Mouse (Mus musculus) heart, embryonic 16.5 days (tissue): ENCODE data around the gene Ighmbp2. TPM values are rescaled to one million over a fixed set of nuclear protein-coding genes. Genes with fewer than 3 reads are reported as not detected.

Experiments used
- ATAC-seq: fragments of 200-750 bp; cut with Nextera tagmentation; replicated peaks from 2 replicates; pipeline ENCODE4 v1.8.0; 2017; ENCODE audit warnings: moderate number of reproducible peaks; ENCODE audit not compliant: insufficient read depth, low FRiP score; ENCODE audit errors: extremely low read depth
- H3K27ac ChIP-seq: fragments of 300-500 bp; sonication (generic); 2 replicates; pipeline ENCODE4 v1.5.1; 2014; ENCODE audit warnings: mild to moderate bottlenecking, low read length, control low read depth, moderate library complexity
- H3K27me3 ChIP-seq: fragments of 300-500 bp; sonication (generic); 2 replicates; pipeline ENCODE4 v1.6.1; 2014; ENCODE audit warnings: low read length, mixed read lengths; ENCODE audit not compliant: control insufficient read depth, insufficient read depth
- H3K36me3 ChIP-seq: fragments of 300-500 bp; sonication (generic); 2 replicates; pipeline ENCODE4 v1.6.1; 2014; ENCODE audit not compliant: control insufficient read depth, insufficient read depth
- H3K4me1 ChIP-seq: fragments of 300-500 bp; sonication (generic); 2 replicates; pipeline ENCODE4 v1.6.1; 2014; ENCODE audit warnings: low read length, mixed read lengths; ENCODE audit not compliant: control insufficient read depth, insufficient read depth
- H3K4me2 ChIP-seq: fragments of 300-500 bp; sonication (generic); 2 replicates; pipeline ENCODE4 v1.6.1; 2014; ENCODE audit warnings: low read depth, mild to moderate bottlenecking, control low read depth, low read length
- H3K4me3 ChIP-seq: fragments of 300-500 bp; sonication (generic); 2 replicates; pipeline ENCODE4 v1.5.1; 2014; ENCODE audit warnings: mild to moderate bottlenecking, control low read depth, low read length
- H3K9ac ChIP-seq: fragments of 300-500 bp; sonication (generic); 2 replicates; pipeline ENCODE4 v1.6.1; 2014; ENCODE audit warnings: low read length, control low read depth
- H3K9me3 ChIP-seq: fragments of 300-500 bp; sonication (generic); replicated peaks from 2 replicates; pipeline ENCODE4 v1.6.1; 2016; ENCODE audit warnings: low read length; ENCODE audit not compliant: control insufficient read depth
- WGBS: fragments of 180-500 bp; shearing (Covaris S2); extraction: QIAGEN DNeasy Blood & Tissue Kit; methylation state at CpG from one replicate; pipeline ENCODE4 v1.1.7; 2014; 5-methylcytosine and 5-hydroxymethylcytosine counted together
- polyA plus RNA-seq: library from polyadenylated mRNA; unstranded; fragments of >200 nt; fragmentation: Nextera tagmentation; extraction: Ambion mirVana; gene quantifications from 2 replicates; pipeline ENCODE4 v1.2.1, GENCODE M21; 2015

Gene Ighmbp2
- polyA plus RNA-seq, 1 experiment from 2014 or later, result 6.2 TPM

DNA sequence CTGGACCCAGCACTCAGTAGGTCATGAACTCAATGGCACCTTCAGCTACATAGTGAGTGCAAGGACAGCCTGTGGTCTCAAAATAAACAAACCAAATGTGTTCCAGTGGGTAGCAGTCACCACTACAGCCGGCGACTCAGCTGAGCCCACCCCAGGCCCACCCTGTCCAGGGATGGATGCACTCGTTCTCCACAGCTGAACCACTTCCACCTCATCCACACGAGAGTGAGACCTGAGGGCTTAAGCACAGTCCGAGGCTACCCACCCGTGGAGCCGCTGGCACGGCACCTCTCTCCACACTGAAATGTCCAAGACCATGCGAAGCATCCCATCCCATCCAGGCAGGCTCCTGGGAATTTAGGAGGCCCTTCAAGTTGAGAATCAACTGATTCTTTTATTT, 13.5 kb downstream of the Ighmbp2 start:
- WGBS, result 84% methylated on average over 9 of the region's 9 CpGs
- H3K9ac ChIP-seq, result no peak overlapping the region
- H3K27me3 ChIP-seq, result no peaks in the 10 kb centered on the region
- no peak overlapping the region for H3K4me3 ChIP-seq
- H3K4me2 ChIP-seq, result no peak overlapping the region
- ATAC-seq, result no peak
- no peaks in the 10 kb centered on the region for H3K9me3 ChIP-seq
- peaks cover 35% of the 10 kb centered on the region for H3K36me3 ChIP-seq
- no peaks in the 10 kb centered on the region for H3K4me1 ChIP-seq
- H3K27ac ChIP-seq, result no peak overlapping the region

DNA sequence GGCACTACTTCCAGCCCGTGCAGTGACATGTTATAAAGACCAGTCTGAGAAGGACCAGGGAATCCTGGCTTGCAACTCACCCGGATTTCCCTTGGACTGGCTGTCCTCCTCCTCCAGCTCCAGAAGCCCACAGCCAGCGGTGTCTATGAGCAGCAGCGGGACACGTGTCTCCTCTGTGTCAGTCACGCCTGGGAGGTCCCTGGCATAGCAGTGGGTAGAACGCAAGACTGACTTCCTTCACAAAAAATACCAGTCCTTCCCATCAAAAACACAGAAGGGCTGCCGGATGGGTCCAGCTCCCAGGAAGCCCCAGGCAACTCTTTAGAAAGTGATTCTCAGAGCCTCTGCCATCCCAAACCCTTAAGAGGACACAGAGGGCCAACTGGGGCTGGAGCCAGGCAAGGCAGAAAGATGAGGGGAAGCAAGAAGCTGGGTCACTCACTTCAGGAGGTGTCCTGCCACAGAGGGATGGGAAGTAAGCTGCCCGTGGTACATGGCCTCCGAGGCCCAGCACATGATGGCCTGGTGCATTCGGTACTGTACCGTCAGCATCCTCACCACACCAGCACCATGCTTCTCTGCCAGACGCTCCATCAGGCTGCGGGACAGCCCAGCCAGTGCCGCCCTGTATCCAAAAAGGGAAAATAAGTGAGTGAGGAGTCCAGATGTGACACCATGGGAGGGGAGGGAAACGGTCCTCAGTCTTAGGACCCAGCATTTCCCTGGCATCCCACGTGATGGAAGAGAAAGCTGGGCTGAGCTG, 14.4 kb downstream of the Ighmbp2 start:
- 91% methylated on average over 17 of the region's 17 CpGs for WGBS
- peaks cover 33% of the 10 kb centered on the region for H3K36me3 ChIP-seq

DNA sequence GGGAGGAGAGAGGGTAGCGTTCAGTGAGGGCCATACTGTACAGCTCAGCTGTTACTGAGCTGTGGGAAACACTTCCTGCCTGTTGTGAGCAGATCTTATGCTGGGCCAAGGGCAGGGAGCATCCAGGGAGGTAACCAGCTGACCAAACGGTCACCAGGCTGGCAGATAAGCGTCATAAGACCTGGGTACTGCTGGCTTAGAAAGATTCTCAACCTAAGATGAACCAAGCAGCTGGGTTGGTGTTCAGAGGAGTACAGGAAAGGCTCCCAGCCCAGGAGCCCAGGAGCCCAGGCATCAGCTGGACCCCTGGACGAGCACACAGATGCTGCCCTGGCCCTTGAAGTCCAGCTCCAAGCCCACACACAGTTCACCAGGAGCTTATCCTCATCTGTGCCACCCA, 15.5 kb downstream of the Ighmbp2 start:
- Histone ChIP-seq H3K36me3 (peaks cover 29% of the 10 kb centered on the region), H3K27ac (no peak overlapping the region), H3K4me2 (no peak overlapping the region), H3K4me1 (no peaks in the 10 kb centered on the region), H3K4me3 (no peak overlapping the region), H3K27me3 (no peaks in the 10 kb centered on the region), H3K9me3 (no peaks in the 10 kb centered on the region), H3K9ac (no peak overlapping the region)
- ATAC-seq, result no peak
- 96% methylated on average over 4 of the region's 4 CpGs for WGBS

More for the DNA sequence above, 14.4 kb downstream of the Ighmbp2 start:
- H3K9ac ChIP-seq, result no peak overlapping the region
- ATAC-seq, result no peak
- H3K27ac ChIP-seq, result no peak overlapping the region
- H3K4me1 ChIP-seq, result no peaks in the 10 kb centered on the region
- no peaks in the 10 kb centered on the region for H3K9me3 ChIP-seq
- H3K4me2 ChIP-seq, result no peak overlapping the region
- no peaks in the 10 kb centered on the region for H3K27me3 ChIP-seq
- no peak overlapping the region for H3K4me3 ChIP-seq

DNA sequence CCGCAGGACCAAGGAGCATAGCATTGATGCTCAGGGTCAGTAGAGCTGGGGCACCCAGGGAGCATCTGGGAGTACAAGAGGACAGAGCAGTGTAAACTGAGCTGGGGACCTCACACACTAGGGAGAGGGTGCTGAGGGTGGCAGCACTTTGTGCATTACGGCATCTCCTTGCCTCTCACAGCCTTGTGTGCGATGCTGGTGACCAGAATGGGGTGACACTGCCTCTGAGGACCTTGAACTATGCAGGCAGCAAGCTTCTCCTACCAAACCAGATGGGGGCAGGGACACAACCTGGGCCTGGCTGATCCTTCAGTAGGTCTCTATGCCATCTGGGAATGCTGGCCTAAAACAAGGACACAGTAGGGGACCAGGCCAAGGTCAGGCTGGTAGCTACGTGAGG, 16.1 kb downstream of the Ighmbp2 start:
- H3K9me3 ChIP-seq, result no peaks in the 10 kb centered on the region
- peaks cover 30% of the 10 kb centered on the region for H3K36me3 ChIP-seq
- H3K4me1 ChIP-seq, result no peaks in the 10 kb centered on the region
- 92% methylated on average over 4 of the region's 4 CpGs for WGBS
- ATAC-seq, result no peak
- no peak overlapping the region for H3K4me3 ChIP-seq
- H3K9ac ChIP-seq, result no peak overlapping the region
- H3K27me3 ChIP-seq, result no peaks in the 10 kb centered on the region
- H3K4me2 ChIP-seq, result no peak overlapping the region
- H3K27ac ChIP-seq, result no peak overlapping the region

DNA sequence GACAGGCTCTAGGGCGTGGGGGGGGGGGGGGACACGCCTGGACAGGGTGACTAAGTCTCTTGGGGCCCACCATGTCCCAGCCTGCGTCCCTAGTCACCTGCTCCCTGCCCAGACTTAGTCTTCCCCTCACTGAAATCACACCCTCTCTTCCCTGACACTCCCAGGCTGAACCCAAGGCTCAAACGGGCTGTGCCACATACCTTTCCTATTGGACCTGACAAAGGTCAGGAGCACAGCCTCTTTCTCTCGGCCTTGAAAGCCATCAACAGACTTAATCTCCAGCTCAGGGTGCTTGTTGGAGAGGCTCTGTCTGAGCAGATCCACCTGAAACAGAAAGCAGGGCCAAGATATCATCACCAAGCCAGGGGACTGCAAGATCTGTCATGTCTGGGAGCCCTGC, 16.7 kb downstream of the Ighmbp2 start:
- H3K27me3 ChIP-seq, result no peaks in the 10 kb centered on the region
- ATAC-seq, result no peak
- no peak overlapping the region for H3K4me3 ChIP-seq
- WGBS, result 79% methylated on average over 5 of the region's 5 CpGs
- no peak overlapping the region for H3K9ac ChIP-seq
- H3K4me1 ChIP-seq, result no peaks in the 10 kb centered on the region
- H3K27ac ChIP-seq, result no peak overlapping the region
- peaks cover 35% of the 10 kb centered on the region for H3K36me3 ChIP-seq
- no peak overlapping the region for H3K4me2 ChIP-seq
- no peaks in the 10 kb centered on the region for H3K9me3 ChIP-seq

DNA sequence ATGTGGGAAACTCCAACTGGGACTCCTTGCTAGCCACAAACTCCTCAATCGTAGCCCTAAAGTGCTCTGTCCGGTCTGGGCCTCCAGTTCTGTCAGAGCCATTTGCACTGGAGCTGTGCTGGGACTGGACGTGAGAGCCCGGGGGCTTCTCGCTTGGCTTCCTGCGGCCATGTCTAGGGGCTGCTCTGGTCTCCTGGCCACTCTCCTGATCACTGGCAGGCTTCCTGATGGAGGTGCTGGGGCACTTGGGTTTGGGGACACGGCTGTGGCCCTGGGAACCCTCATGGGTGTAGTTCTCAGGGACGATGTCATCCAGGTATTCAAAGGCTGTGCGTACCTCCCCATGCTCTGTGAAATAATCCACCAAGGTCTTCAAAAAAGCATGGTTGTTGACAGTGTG, 17.6 kb downstream of the Ighmbp2 start:
- 93% methylated on average over 9 of the region's 9 CpGs for WGBS
- H3K27me3 ChIP-seq, result no peaks in the 10 kb centered on the region
- no peaks in the 10 kb centered on the region for H3K4me1 ChIP-seq
- no peaks in the 10 kb centered on the region for H3K9me3 ChIP-seq
- H3K27ac ChIP-seq, result no peak overlapping the region
- H3K4me2 ChIP-seq, result no peak overlapping the region
- no peak overlapping the region for H3K4me3 ChIP-seq
- ATAC-seq, result no peak
- H3K36me3 ChIP-seq, result peaks cover 40% of the 10 kb centered on the region
- no peak overlapping the region for H3K9ac ChIP-seq

DNA sequence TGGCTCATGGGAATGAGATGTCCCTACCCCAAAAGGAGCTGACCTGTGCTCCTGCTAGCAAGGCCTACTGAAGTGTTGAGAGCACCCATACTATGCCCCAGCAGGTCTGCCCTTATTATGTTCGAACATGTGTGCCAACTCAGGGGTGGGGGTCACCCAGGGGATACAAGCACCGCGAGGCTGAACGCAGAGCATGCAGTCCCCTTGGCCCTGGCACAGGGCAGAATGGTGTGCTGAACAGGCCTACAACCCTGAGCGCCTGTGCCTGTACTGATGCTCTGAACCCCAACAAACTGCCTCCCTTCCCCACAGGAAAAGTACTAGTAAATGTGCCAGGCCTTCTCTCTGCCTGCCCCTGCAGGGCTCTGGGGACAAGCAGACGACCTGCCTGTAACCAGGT, 18.5 kb downstream of the Ighmbp2 start:
- Histone ChIP-seq H3K36me3 (peaks cover 42% of the 10 kb centered on the region), H3K27ac (no peak overlapping the region), H3K9me3 (no peaks in the 10 kb centered on the region), H3K4me3 (no peak overlapping the region), H3K4me1 (no peaks in the 10 kb centered on the region), H3K4me2 (no peak overlapping the region), H3K9ac (no peak overlapping the region), H3K27me3 (no peaks in the 10 kb centered on the region)
- ATAC-seq, result no peak
- WGBS, result 89% methylated on average over 6 of the region's 6 CpGs

DNA sequence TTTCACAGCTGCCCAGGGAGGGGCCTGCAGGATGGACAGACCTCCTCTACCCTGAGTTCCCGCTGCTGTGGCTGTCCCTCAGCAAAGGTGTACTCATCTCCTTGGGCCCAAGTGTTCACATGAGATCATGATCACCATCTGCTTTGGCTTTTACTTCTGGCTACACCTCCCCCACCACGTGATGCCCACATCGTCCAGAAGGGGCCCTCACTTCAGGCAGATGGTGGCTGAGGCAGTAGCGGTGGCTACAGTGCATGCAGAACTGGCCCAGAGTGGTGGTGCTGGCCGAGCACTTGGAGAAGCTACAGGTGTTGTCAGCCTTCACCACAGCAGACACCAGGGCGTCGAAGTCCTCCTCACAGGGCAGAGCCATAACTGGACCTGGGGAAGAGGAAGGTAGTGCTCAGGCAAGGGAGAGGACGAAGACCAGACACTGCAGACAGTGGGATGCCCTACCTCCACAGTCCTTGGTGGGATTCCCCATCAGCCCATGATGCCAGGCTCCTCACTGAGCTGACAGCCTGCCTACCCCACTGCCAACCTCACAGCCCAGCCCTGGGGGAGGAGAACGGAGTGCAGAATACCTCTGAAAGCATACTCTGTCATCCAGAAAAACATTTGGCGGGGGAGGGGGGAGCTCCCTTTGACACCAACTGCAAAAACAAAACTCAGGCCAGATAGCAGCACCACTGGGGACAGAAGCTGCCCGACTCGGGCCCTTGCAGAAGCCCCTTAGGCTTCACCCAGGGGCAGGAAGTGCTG, 20.9 kb downstream of the Ighmbp2 start:
- WGBS, result 77% methylated on average over 12 of the region's 12 CpGs
- Histone ChIP-seq H3K9ac (no peak overlapping the region), H3K4me2 (no peak overlapping the region), H3K36me3 (peaks cover 37% of the 10 kb centered on the region), H3K9me3 (no peaks in the 10 kb centered on the region), H3K27me3 (no peaks in the 10 kb centered on the region), H3K4me1 (no peaks in the 10 kb centered on the region), H3K27ac (no peak overlapping the region), H3K4me3 (no peak overlapping the region)
- no peak for ATAC-seq

DNA sequence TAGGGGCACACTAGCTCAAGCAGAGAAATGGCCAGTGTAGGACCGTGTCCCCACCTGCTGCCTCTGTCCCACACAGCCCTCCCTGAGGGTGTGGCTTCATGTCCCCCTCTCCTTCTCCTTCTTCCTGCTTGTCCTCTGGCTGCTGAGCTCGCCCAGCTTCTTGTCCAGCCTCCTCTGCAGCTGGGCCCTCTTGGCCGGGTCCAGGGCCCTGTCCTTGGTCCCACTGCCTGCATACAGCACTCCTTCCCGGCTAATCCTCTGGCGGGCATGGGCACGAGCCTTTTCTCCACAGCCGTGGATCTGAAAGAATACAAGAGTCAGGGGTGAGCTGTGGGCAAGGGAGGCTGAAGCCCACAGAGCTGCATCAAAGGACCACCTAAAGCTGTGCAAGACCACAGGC, 21.5 kb downstream of the Ighmbp2 start:
- Histone ChIP-seq H3K27ac (no peak overlapping the region), H3K27me3 (no peaks in the 10 kb centered on the region), H3K4me1 (no peaks in the 10 kb centered on the region), H3K4me2 (no peak overlapping the region), H3K9me3 (no peaks in the 10 kb centered on the region), H3K9ac (no peak overlapping the region), H3K36me3 (peaks cover 37% of the 10 kb centered on the region), H3K4me3 (no peak overlapping the region)
- 92% methylated on average over 7 of the region's 7 CpGs for WGBS
- no peak for ATAC-seq
